In genomic region chr8:57242301-57242700, GRCm38 (mm10) we compare ENCODE assay signal across 15 mouse cellular contexts.
"Had no signal": no experiment of that assay in that cellular context is flagged by ENCODE, and none has a peak within 500 bp of the region (broad histone marks: within the 10 kb centered on the region; RNA-seq: fewer than 3 reads in every experiment).

No protein-coding gene starts in this region.

- H3K27ac ChIP-seq: lung, embryonic 15.5 days; macrophage; midbrain, embryonic 13.5 days; midbrain, embryonic 15.5 days; neural tube, embryonic 12.5 days; stomach, embryonic 15.5 days; stomach, postnatal 0 days had no signal

- H3K36me3 ChIP-seq: lung, embryonic 15.5 days; midbrain, embryonic 13.5 days; midbrain, embryonic 15.5 days; neural tube, embryonic 12.5 days; stomach, embryonic 15.5 days had no signal

- H3K27me3 ChIP-seq: lung, embryonic 15.5 days; megakaryocyte, embryonic 14.5 days; midbrain, embryonic 13.5 days; midbrain, embryonic 15.5 days; neural tube, embryonic 12.5 days; stomach, embryonic 15.5 days had no signal

- H3K4me1 ChIP-seq: lung, embryonic 15.5 days; megakaryocyte, embryonic 14.5 days; midbrain, embryonic 13.5 days; midbrain, embryonic 15.5 days; neural tube, embryonic 12.5 days; stomach, embryonic 15.5 days had no signal

- H3K9me3 ChIP-seq: lung, embryonic 15.5 days; megakaryocyte, embryonic 14.5 days; midbrain, embryonic 13.5 days; midbrain, embryonic 15.5 days; neural tube, embryonic 12.5 days; stomach, embryonic 15.5 days had no signal

- DNase-seq: lung, adult 2 months; lung, postnatal 14 days; lung, postnatal 36 days; right cerebral cortex, postnatal 14 days; thymus, adult 2 months; thymus, postnatal 25 days; thymus, postnatal 4 days had no signal

- H3K4me3 ChIP-seq: lung, embryonic 15.5 days; megakaryocyte, embryonic 14.5 days; midbrain, embryonic 13.5 days; midbrain, embryonic 15.5 days; neural tube, embryonic 12.5 days; stomach, embryonic 15.5 days had no signal
